Mouse (Mus musculus): ENCODE measurements around the gene Kcnj2. TPM values are rescaled to one million over a fixed set of nuclear protein-coding genes. Genes with fewer than 3 reads are reported as not detected.

The Kcnj2 gene
- 0.26 and 0.33 TPM in 2 replicates for polyA plus RNA-seq (2012; rRNA removed; ENCODE audit: low replicate concordance)

DNA sequence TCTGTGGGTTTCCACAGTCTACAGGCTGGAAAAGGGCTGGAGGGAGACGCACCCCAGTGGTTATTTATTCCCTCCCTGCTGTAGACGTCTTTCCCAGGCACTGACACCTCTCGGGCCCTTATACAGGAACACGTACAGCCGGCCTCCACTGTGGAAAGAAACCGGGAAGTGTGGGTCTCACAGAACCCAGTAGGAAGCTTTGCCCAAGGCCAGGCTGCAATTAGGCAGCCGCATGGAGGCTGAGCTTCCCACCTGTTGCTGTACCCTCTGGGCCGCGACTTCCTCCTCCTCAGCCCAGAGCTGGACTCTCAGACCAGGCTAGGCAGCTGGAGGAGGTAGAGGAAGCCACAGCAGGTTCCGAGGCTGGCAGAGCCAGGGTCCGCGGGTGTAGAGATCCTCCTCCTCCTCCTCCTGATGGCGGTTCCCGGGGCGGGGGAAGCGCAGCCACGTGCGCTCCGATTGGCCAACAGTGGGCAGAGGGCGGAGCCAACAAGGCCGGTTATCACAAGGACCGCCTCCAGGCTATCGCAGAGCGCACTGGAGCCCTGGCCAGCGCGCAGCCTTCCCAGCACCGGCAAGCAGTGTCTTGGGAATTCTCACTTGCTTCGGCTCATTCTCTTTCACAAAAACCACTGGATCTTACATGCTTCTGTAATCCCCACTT is at the start of gene Kcnj2:
Kcnj2 (plus strand) TSS at position 530 of the 664 bp plus-strand sequence.

Other genes with a start within 250 kb of the Kcnj2 start
- not detected in 2 replicates for gene Kcnj16, start 98.1 kb upstream of the Kcnj2 start, polyA plus RNA-seq (2012; rRNA removed; ENCODE audit: low replicate concordance)

Measured in duodenum, adult 2 months (tissue).